Mouse (Mus musculus) lung, postnatal 14 days (tissue): ENCODE results near the gene Ess2.

Source experiments
- DNase-seq: peaks from one replicate; pipeline ENCODE4 v3.0.0; 2021

The Ess2 gene

DNA sequence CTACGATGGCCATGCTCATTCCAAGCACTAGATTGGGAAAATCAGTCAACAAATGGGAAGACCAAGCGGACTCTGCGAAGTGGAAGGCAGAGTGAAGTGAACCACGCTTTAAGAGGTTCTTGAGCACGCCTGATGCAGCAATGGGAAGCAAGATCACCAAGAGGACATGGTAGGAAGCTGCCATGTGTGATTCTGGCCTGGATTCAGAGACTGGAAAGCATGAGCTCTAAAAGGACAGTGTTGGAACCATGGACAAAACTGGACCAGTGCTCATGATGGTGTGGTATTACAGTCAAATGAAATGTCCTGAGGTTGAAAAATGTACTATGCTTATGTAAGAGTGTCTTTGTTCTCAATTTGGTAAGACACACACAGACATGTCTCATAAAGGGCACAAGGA, 59.8 kb downstream of the Ess2 start:
- no peak for DNase-seq
